Comparison of ENCODE assay signal across 12 mouse cellular contexts in the genomic region with DNA sequence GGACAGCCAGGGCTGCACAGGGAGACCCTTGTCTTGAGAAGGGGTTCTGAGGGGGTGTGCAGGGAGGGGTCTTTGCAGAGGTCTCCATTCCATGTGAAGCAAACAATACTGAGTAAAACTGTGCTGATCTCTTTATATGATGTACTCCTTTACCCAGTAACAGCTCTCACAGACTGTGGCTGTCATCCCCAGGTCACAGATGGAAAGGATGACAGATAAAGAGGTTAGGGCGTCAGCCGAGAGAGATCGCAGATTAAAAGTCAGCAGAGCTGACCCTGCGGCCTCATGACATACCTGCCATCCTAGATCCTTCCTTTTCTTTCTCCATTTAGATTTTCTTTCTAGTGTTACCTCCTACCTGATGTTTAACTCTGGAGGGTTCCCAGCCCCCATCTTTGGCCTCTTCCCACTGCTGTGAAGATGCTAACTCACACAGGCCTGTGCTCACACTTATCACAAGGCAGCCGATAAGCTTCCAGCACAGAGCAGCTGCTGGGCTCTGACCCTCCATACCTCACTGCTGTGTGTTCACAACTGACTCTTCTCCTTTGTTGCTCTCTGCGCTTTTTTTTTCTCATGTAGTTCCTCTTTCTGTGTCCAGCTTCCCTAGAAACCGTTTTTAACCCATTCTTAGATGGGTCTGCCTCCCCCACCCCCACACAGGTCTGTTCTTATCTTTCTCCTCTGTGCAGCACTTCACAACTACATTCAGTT. TPM values are rescaled to one million over a fixed set of nuclear protein-coding genes. Genes with fewer than 3 reads are reported as not detected.
DNase-seq lines count a peak whose midpoint lies in the region; ATAC-seq lines count a peak whose summit lies in the region.
"Had no signal": no experiment of that assay in that cellular context is flagged by ENCODE, and none has a peak within 500 bp of the region (broad histone marks: within the 10 kb centered on the region; RNA-seq: fewer than 3 reads in every experiment).

No protein-coding gene starts in this region.

- H3K9ac ChIP-seq in liver, embryonic 13.5 days: peak overlapping the region; percentile 58
- H3K9ac ChIP-seq: embryonic facial prominence, embryonic 15.5 days had no signal

- peaks cover 23% of the 10 kb centered on the region for H3K36me3 ChIP-seq in liver, embryonic 13.5 days

- WGBS in liver, embryonic 13.5 days (ENCODE audit: insufficient replicate concordance): 8% methylated on average over 7 of the region's 7 CpGs

- H3K27me3 ChIP-seq in liver, embryonic 13.5 days: no peaks in the 10 kb centered on the region
- H3K27me3 ChIP-seq: embryonic facial prominence, embryonic 15.5 days had no signal

- peak overlapping the region; percentile 93 for H3K27ac ChIP-seq in liver, embryonic 13.5 days
- H3K27ac ChIP-seq: embryonic facial prominence, embryonic 15.5 days; hindbrain, postnatal 0 days had no signal

- ATAC-seq in liver, embryonic 13.5 days (ENCODE audit: low read depth): peak; percentile 84
- ATAC-seq in cerebellum, adult (ENCODE audit: insufficient number of reproducible peaks, low FRiP score, low TSS enrichment): no peak
- ATAC-seq: hindbrain, postnatal 0 days had no signal

- DNase-seq in spleen, postnatal 36 days (ENCODE audit: low spot score in 2 of 2): peak; percentile 52 to 58
- no peak for DNase-seq in spleen, adult 12 weeks (ENCODE audit: low spot score)
- DNase-seq in c-Kit-positive CD71-negative TER-119-negative erythroid progenitor cells, embryonic 14.5 days (ENCODE audit: low read depth): peak; percentile 40
- DNase-seq in liver, embryonic 13.5 days: peak; percentile 69
- DNase-seq in yolk sac, embryonic 10.5 days (ENCODE audit: low spot score): peak; percentile 59
- DNase-seq in kidney, postnatal 4 days: no peak
- DNase-seq: adrenal gland, adult 2 months; cerebellum, adult 2 months; lung, postnatal 14 days had no signal

- no peaks in the 10 kb centered on the region for H3K9me3 ChIP-seq in liver, embryonic 13.5 days (replicated peaks)
- H3K9me3 ChIP-seq: embryonic facial prominence, embryonic 15.5 days had no signal

- H3K4me3 ChIP-seq in liver, embryonic 13.5 days (replicated peaks): peak overlapping the region; percentile 19
- H3K4me3 ChIP-seq: embryonic facial prominence, embryonic 15.5 days had no signal

- H3K4me1 ChIP-seq in liver, embryonic 13.5 days (replicated peaks): peaks cover 91% of the 10 kb centered on the region

- peak overlapping the region; percentile 57 for H3K4me2 ChIP-seq in liver, embryonic 13.5 days
- H3K4me2 ChIP-seq: embryonic facial prominence, embryonic 15.5 days had no signal

RNA-seq across cellular contexts. Expression of gene Gm10401, which starts 39.4 kb away (rescaled TPM):
- polyA plus RNA-seq in liver, embryonic 13.5 days (2015; fragmentation: Nextera tagmentation; extraction: Ambion mirVana): 11.1 and 12.0 TPM in 2 replicates
- polyA plus RNA-seq: adrenal gland, adult 2 months; cerebellum, adult 2 months had no signal

RNA-seq across cellular contexts. Expression of gene Sppl3, which starts 47.8 kb away (rescaled TPM):
- 4.2 and 4.7 TPM in 2 replicates for polyA plus RNA-seq in liver, embryonic 13.5 days (2015; fragmentation: Nextera tagmentation; extraction: Ambion mirVana)

Comparison
In these comparisons a context has a peak if more than half of its experiments do, and no peak if none do; other contexts are left out.
1. DNase-seq: peak in spleen, postnatal 36 days (2 of 2), c-Kit-positive CD71-negative TER-119-negative erythroid progenitor cells, embryonic 14.5 days (single experiment), liver, embryonic 13.5 days (single experiment) and yolk sac, embryonic 10.5 days (single experiment); none in spleen, adult 12 weeks (single experiment) and kidney, postnatal 4 days (0 of 2).